Mouse (Mus musculus) c-Kit-positive CD71-positive TER-119-negative erythroid progenitor cells, embryonic 14.5 days (primary cell): ENCODE results near the gene Dbt.

ENCODE experiments used
- DNase-seq: peaks from one replicate; pipeline ENCODE4 v3.0.0-alpha.2; 2013; ENCODE audit warnings: low read depth

Dbt gene

DNA sequence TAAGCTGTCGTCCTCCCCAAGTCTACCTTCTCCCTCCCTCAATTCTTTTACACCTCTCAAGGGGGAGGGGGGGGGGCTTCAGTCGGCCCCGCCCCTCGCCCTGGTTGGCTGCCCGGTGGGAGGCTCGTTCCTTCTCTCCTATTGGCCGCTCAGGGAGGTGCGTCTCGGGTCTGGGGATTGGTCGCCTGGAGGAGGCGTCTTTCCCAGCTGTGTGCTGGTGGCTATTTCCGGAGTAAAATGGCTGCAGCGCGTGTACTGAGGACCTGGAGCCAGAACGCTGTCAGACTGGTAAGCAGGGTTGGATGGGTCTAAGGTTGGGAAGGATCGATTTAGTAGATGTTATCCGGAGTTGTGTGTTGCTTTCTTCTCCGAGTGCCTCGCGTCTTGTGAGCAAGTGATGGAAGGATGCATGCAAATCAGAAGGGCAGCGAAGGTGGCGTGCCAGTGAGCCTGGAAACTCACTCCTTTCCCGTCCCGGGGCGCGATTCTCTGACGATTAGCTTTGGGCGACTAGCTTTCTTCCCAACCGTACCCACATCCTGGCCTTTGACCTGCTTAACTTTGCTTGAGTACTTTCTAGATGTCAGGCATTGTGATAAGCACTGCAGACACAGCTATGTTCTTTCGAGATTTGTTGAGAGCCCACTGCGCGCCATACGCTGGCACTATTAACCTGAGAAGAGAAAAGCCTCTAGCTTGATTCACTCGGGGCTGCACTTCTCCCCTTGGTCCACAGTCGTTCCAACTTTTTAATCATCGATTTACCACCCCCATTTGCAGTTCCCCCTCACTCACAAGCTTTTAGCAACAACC, at the start of gene Dbt:
Dbt (plus strand) TSS at position 167 of the 813 bp plus-strand sequence.
- peak; percentile 74 for DNase-seq

DNA sequence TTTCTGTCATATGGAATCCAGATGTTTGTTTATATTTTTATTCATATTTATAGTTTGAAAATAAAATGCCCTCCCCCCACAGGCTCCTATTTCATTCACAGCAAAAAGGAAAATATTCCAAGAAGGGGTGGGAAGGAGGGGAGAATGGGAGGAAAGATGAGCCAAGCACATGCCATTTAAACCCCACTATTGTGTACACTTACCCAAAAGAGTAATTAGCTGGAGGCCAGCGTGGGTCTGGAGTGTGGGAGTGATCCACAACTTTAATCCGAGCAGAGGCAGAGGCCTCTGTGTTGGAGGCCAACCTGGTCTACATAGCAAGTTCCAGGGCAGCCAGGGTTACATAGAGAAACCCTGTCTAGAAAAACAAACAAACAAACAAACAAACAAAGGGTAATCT, 48.6 kb upstream of the Dbt start:
- no peak for DNase-seq

DNA sequence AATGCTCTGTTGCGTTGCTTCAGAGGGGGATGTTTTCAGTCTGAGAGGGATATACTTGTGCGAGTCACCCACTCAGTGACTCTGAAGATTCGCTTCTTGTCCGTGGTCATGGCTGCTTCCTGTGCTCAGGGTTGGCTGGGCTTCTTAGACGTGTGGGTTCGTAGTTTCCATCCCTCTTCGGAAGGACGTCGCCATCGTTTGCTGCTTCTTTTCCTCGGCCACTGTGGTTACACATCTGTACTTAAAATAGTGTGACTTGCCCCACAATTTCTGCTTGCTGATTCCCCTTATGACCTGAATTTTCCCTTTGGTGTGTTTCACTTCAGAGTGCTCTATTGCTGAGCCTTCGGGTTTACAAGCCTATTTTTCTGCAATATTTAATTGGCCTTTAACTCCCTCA, 47.2 kb upstream of the Dbt start:
- no peak for DNase-seq

DNA sequence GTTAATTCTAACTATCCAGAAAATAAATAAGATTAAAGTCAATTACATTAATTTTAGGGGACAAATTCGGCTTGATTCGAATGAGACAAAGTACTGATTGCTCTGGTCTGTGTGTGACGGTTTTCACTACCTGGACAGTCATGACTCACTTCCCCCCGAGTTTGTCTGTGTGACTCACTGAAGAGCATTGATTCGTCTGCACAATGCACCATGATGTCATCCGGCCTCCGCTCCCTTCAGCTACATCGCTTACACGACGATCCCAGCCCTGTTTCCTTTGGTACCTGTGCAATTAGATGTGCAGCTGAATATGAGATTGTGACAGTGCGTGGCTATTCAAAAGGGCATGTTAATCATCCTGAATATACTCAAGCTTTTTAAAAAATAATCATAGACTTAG, 38.3 kb upstream of the Dbt start:
- DNase-seq: no peak

DNA sequence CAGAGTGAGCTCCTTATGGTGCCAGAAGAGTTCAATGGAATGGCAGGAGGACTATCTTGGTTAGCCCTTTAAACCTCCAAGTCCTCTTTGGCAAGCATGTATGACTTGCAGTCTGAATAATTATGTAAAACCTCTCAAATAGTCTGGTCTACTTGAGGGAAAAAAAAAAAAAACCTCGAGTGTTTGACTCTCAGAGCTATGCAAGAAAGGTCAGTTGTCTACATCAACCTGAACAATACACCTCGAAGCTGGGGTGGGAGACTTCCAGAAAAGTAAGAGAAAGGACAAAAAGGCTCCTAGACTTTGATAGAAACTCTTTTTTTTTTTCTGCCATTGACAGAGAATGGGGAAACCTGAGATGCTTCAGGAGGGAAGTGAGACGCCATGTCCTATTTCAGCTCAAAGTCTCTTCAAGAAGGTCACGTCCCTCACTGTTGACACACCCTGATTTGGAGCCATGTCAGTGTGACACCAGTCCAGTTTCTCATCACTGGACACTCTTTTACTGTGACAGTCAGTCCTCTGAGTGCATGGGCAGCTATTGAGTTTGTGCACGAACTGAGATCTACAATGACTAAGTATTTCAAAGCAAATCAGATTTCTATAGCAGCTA, 36.1 kb upstream of the Dbt start:
- no peak for DNase-seq

DNA sequence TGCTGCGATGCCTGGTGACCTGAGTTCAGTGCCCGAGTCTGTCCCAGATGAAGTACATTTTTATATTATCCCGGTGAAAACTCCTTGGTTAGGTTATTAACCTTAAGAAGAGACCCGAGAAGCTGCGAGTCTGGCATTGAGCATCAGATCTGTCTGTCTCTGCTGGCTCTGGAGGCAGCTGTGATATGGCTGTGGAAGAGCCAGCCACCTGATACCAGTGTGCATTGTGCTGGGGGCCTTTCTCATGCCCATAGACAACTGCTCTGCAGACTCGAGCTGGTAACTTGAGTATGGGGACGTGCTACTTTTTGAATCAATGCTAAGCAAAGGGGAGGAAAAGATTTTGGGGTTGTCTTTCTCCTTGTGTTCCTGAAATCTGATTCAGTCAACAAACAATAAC, 35.5 kb upstream of the Dbt start:
- DNase-seq: no peak

GRCm38 (mm10) chr3:116480119-116480518, 32.8 kb upstream of the Dbt start:
- no peak for DNase-seq

DNA sequence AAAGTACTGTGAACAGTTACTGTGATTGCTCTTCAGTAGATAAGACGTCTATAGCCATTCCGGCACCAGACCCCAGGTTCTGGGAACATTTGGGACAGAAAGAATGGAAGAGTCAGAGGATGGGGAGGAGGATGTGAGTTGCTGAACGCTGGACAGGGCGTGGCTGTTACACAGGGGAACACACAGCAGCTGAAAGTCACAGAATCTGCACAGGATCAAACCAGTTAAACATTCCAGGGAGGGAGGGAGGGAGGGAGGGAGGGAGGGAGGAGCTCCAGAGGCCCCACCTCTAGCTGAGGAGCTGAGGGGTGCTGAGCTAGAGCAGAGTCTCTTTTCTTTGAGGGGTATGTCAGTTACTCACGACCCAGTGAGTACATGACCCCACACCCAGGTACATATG, 31.9 kb upstream of the Dbt start:
- no peak for DNase-seq

DNA sequence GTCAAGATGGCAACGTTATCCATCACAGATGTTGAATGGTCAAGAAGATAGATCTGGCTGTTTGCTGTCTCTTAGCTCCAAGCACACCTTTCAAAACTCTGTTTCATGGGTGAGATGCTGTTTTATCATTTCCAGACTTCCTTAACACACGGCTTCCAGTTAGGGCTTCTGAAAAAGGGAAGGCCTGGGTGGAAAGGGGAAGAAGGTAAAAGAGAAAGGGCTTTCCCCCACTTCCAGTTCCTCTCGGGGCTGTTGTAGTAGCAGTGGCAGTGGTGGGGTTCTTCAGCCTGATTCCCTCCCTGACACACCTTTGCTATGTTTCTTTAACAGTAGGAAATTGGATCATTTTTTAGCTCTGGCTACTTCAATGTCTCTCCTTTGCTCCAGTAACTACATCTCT, 30.1 kb upstream of the Dbt start:
- no peak for DNase-seq

GRCm38 (mm10) chr3:116483271-116483670, 29.6 kb upstream of the Dbt start:
- DNase-seq: no peak

DNA sequence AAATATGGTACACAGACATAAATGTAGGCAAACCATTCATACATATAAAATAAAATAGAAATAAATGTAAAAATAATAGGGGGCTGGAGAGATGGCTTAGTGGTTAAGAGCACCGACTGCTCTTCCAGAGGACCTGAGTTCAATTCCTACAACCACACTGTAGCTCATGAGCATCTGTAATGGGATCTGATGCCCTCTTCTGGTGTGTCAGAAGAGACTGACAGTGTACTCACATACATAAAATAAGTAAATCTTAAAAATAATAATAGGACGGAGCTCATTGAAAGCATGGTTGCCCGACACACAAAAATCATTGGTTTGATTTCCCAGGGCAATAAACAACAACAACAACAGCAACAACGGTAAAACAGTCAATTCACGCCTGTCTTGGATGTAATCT, 21.9 kb upstream of the Dbt start:
- no peak for DNase-seq

DNA sequence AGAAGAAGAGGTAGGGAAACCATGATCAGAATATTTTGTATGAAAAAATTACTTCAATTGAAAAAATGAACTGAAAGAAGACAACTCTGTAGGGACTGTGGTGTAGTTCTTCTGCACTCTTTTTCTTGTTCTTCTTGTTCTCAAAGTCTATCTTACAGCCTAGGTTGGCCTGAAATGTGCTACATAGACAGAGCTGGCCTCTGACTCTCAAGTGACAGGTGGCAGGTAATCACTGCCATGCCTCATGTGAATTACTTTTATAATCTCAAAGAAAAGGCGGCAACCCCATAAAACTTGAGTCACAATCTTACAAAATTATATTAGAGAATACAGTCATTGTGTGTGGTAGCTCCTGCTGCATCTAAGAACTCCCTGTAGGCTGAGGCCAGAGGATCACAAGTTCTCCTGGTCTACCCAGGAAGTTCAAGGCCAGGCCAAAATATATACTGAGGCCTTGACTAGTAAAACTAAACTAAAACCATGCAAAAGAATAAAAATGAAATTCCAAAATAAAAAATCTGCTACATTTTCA, 20.9 kb upstream of the Dbt start:
- no peak for DNase-seq

GRCm38 (mm10) chr3:116493658-116494057, 19.2 kb upstream of the Dbt start:
- DNase-seq: no peak

DNA sequence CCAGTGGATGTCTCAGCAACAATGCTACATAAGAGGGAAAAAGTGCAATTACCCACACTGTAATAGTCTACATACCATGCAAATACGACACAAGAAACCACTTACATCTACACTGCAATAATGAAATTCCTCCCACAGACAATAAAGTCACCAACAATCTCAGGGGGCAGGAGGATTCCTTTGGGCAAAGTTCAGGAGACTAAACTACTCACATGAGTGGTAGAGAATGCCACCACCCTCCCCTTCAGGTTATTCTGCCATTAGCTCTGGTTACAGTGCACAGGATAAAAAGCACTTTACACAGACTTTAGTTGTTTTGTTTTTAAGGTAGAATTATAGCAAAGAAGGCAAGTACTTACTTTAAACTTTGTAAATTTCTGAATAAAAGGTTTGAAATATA, 17.2 kb upstream of the Dbt start:
- no peak for DNase-seq

- DNase-seq: peak; percentile 95
These were observed 5.0 kb upstream of the Dbt start, which contains the start of gene Rtca for GRCm38 (mm10) chr3:116507772-116508351. Gene Rtca, minus strand, starts transcription at chr3:116508208.

DNA sequence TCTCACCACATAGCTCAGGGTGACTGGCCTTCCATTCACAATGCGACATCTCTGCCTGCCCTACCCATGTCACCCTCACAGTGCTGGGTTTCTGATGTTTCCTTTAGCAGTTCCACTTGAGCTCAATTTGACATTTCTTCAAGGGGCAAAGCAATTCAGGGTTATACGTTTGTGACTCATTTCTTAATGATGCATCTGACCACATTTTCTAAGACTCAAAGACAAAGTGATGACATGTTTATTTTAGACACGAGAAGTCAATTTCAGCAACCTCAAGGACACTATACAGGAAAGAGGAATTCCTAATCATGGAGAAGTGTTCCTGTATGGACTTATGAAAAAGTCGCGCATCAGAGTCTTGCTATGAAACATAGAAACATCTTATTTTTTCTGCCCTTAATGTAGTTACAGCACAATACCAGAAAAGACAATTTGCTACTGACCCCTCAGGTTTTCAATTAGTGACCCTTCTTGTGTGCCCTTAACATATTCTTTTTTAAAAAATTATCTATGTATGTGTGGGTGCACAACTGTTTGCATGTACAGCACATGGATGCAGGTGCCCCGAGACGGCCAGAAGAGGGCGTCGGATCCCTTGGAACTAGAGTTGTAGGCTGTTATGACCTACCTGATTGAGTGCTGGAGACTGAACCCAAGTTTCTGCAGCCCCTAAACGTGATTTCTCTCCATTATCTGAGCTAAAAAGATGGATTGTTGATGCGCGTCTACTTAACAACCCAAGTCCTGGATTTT, 543 bp upstream of the Dbt start:
- peak; percentile 31 for DNase-seq

DNA sequence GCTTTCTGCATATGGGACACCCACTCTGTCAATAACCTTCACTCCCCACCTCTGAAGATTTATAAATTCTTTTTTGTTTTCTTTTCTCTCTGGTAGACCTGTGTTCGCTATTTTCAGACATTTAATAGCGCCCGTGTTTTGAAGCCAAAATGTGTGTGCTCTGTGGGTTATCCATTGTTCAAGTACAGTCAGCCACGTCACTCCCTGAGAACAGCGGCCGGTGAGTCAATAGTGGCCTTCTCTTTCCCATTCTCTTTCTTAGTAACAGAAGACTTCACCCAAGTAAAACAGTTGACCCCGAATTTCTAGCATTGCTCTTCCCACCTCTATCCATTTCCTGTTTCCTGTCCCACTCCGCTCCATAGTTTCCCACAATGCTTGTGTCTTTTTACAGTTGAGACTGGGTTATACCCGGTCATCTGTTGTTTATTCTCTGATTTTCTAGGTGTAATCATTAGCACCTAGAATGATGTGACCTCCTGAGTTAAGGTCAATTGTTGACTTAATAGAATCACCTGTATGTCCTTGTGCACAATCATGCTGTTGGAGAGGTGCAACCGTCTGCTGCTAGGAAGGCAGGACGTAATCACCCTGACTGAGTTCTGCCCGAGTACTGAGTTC, 7.4 kb downstream of the Dbt start:
- DNase-seq: no peak

- no peak for DNase-seq
These were observed 16.9 kb downstream of the Dbt start for GRCm38 (mm10) chr3:116529741-116530140.

DNA sequence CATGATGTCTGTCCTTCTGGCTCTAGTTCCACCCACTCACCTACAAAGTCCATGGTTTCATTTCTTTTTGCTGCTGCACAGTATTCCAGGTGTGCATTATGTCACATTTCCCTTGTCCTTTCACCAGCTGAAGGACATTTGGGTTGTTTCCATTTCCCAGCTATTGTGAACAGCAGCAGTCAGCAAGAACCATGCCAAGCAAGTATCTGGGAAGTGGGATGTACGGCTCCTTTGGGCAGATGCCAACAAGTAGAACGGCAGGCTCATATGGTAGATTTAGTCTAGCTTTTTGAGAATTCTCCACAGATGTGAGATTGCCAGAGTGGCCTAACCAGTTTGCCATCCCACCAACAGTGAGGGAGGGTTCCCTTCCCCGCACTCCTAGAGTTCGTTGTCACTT, 18.0 kb downstream of the Dbt start:
- DNase-seq: no peak

- no peak for DNase-seq
These were observed 23.7 kb downstream of the Dbt start for GRCm38 (mm10) chr3:116536428-116537199.

DNA sequence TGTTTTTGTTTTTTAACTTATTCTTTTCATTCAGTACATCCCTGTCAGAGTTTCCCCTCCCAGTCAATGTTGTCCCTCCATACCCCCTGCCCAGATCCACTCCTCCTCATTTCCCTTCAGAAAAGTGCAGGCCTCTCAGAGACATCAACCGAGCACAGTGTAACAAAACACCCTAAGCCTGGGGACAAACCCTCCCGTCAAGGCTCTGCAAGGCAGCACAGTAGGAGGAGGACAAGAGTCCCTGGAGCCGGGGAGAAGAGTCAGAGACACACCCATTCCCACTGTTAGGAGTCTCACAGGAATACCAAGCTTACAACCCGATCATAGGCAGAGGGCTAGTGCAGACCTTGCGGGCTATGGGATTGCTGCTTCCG, 24.3 kb downstream of the Dbt start:
- DNase-seq: no peak
